Mouse (Mus musculus): ENCODE results near the gene Galk2.

The Galk2 gene

DNA sequence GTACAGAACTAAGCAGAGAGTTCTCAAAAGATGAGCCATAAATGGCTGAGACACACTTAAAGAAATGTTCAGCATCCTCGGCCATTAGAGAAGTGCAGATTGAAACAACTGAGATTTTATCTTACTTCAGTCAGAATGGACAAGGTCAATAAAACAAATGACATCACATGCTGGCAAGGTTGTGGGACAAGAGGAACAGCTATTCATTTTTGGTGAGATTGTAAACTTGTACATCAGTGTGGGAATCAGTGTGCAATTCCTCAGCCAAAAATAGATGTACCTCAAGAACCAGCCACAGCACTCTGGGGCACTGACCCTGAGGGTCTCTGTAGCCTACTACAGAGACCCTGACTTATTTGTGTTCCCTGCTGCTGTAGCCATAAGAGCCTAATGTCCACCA is 84.4 kb downstream of the Galk2 start:
- no peak for DNase-seq (ENCODE audit: low spot score)

DNA sequence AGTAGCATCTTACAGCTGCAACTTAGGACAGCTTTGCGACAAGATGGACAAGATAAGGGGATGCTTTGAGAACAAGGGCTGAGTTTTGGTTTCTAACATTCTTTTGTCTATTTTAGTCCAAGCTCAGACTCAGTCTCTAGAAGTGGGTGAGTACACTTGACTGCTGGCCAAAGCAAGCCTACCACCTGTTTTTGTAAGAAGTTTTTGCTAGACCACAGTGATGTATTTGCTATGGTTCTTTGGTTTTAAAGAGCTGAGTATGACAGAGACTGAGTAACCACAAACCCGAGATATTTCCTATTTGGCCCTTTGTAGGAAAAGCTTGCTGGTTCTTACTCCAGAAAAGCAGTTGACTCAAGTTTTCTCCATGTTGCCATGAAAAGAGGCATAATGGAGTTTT is 89.3 kb downstream of the Galk2 start:
- DNase-seq (ENCODE audit: low spot score) = no peak

DNA sequence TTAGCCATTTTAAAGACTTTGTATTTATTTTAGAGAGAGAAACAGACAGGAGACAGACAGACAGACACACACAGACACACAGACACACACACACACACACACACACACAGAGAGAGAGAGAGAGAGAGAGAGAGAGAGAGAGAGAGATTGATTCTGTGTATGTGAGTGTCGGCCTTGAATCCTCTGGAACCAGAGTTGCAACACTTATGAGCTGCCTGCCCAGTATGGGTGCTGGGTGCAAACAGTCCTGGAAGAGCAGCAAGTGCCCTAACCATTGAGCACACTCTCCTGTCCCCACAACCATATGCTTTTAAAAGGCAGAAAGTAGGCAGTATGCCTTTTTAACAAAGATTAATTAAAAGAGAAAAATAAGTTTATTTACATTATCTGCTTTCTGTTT is 109.9 kb downstream of the Galk2 start:
- no peak for DNase-seq (ENCODE audit: low spot score)

DNA sequence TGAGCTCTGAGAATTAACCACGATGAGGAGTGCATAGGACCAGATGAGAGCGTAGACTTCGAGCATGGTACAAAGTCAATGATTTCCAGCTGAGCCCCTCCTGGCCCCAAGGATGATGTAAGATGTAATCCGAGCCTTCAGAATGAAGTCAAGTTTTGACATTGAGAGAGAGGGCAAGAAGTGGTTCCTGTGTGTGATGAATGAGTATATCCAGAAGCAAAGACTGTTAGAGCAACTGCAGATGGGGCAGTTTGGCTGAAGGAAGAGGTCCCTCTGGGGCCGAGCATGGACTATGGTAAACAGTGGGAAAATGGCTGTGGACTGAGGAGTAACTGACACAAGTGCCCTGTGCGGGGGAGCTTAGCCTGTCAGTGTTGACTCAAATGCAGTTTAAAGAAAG is 114.3 kb downstream of the Galk2 start:
- no peak for DNase-seq (ENCODE audit: low spot score)

DNA sequence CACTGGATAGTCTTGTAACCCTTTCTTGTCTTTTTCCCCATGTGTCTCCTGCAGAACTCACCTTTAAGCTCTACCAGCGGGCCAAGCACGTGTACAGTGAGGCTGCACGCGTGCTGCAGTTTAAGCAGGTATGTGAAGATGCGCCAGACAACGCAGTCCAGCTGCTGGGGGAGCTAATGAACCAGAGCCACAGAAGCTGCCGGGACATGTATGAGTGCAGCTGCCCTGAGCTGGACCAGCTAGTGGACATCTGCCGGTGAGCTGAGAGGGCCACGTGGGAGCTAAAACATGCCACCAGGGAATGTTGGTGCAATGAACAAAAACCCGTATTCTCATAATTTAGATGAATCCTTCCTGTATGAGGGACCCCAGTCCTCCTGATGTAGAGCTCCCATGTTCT is 116.3 kb downstream of the Galk2 start:
- no peak for DNase-seq (ENCODE audit: low spot score)

DNA sequence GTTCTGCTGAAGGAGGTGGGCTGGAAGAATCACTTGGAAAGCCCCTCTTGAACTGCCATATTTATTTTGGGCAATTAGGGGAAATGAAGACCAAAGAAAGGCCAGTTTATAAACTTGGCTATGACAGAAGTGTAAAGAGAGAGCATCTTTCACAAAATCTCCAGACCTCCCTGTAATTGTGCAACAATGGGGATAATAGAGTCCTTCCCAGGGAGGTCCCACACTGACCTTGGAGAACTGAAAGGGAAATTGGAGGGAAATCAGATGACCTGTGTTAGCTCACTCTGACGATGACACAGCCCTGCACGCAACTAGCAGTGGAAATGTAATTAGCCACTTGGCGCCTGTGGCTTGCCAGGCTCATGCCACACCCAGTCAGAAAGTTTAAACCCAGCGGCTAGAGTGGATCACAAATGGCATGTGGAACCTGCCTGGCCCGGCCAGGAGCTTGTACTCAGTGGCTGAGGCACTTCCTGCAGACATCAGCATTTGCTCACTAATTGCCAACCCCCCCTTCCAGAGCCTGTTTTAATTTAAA is 117.0 kb downstream of the Galk2 start:
- DNase-seq (ENCODE audit: low spot score) = peak; percentile 10

DNA sequence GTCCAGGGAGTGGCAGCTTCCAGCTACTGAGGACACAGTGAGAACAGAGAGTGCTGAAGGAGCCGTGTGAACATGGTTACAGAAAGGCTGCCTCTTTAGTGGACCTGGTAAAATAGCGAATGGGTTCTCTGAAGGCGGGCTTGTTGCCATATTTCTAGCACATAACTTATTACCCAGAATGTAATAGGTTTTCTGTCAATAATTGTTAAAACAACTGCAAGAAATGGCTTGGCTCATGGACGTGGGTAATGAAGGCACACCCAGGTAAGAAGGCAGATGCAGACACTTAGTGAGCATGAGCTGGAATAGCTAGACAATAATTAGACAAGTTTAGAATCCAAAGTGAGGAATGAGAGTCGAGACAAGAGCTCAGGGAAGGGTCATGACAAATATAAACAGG is 143.4 kb downstream of the Galk2 start:
- no peak for DNase-seq (ENCODE audit: low spot score)

DNA sequence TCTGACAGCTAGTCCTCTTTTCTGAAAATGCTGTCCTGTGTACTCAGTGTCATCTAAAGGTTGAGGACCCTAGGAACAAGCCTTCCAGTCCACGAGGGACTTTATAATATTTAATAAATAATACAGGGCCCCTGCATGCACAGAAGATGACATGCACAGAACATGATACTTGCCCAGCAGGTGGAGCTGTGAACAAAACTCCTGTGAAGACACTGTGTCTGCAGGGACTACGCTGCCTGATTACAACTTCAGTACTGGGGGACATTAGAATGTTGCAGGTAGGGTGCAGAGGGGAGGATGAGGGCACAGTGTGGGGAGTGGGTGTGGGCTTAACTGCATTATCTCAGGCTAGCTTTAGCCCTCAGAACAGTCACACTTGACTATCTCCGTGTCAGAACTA is 147.2 kb downstream of the Galk2 start:
- peak; percentile 50 for DNase-seq (ENCODE audit: low spot score)

DNA sequence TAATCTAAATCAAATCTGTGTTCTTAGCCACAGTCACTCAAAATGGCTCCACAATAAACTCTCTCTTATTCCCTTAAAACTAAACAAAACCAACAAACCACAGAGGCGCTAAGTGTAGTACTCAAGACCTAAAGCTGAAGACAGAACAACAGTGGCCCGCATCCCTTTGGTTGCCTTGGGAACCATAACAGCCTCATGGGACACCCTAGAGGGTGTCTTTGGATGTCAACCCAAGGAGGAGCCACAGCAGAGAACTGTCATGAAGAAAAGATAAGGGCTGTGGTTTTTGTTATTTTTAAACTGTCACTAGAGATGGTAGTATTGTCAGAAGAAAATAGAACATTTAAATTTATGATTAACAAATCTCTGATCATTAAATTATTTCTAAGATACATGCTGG is 147.8 kb downstream of the Galk2 start:
- DNase-seq (ENCODE audit: low spot score) = no peak

DNA sequence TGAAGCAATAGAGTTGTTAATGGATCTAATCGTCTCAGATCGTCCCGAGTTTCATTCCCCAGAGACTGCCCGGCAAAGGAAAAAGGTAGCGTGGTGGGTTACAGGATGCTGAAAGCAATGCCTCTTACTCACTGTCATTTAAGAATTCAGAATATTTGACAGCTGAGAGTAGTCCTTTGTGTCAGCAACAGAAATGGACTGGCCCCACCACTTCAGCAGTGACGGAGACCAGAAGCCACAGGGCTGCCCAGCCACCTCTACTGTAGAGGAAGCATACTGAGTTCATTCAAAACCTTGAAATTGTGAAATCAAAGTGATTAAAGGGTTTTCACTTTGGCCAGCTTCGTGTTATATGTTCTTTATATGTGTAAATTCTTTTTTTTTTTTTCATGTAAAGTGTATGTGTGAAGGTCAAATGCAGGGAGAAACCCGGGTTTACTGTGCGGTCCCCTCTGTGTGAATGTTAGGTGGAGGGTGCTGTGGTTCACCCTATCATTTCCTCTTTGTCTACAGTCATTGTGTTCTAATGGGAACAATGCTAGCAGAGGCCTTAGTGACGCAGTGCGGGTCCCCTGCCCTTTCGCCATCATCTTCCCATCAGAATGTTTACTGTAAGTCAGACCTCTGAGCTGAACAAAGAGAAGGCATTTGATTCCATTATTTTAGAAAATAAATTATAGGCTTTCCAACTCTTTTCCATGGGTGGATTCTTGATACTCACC is 156.2 kb downstream of the Galk2 start:
- DNase-seq (ENCODE audit: low spot score) = no peak

DNA sequence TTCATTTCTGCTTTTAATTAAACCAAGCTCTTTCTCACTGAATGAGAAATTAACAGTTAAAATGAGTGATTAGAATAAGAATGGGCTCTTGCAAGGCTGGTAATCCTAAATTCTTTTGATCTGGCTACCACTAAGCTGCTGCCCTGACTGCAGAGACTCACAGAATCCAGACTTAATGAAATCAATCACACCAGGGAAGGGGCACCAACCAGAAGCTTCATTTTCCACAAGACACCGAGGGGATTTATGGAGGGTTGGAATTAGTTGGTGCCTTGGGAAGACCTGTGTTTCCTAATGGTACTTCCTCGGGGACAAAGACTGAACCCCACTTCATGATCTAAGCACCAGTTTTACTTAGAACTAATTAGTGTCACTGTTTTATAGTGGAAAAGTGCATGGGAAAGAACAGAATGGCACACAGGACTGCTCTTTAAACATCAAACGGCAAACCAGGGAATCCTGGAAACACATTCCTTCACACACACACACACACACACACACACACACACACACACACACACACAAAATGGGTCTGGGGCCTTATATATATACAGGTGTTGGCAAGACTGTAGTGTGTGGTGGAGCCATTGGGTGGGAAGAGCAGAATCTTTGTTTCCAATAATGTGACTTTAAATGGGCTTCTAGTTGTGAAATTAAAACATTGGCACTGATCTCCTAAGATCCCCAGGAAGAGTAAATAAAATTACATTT is 157.0 kb downstream of the Galk2 start:
- no peak for DNase-seq (ENCODE audit: low spot score)

DNA sequence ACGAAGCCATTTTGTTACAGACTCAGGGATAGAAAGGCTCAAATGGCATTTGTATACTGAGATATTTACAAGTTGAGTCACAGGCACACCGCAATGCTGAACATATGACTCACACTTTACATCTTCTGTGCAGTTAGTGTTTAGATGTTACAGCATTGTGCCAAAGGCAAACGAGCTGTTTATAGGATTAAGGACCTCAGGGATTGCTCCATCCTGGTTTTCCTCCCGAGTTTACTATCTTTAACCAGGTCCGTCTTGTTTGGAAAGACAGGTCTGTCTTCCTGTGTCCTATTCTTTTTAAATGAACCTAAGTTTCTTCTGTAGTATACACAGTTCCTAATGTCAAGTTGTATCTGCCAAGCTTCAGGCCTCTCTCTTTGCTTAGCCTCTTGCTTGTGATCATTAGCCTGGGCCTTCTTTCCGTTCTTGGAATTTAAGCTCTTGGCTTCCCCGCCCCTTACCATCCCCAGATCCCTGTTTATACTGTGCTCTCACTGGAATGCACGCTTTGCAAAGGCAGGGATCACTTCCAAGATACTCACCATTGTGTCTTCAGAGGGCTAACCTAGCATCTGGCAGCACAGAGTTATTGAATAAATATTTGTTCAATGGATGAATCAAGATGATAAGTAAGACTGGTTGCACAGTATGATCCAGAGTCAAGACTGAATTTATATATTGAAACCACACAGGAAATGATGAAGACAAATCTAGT is 172.4 kb downstream of the Galk2 start:
- peak; percentile 62 for DNase-seq (ENCODE audit: low spot score)

DNA sequence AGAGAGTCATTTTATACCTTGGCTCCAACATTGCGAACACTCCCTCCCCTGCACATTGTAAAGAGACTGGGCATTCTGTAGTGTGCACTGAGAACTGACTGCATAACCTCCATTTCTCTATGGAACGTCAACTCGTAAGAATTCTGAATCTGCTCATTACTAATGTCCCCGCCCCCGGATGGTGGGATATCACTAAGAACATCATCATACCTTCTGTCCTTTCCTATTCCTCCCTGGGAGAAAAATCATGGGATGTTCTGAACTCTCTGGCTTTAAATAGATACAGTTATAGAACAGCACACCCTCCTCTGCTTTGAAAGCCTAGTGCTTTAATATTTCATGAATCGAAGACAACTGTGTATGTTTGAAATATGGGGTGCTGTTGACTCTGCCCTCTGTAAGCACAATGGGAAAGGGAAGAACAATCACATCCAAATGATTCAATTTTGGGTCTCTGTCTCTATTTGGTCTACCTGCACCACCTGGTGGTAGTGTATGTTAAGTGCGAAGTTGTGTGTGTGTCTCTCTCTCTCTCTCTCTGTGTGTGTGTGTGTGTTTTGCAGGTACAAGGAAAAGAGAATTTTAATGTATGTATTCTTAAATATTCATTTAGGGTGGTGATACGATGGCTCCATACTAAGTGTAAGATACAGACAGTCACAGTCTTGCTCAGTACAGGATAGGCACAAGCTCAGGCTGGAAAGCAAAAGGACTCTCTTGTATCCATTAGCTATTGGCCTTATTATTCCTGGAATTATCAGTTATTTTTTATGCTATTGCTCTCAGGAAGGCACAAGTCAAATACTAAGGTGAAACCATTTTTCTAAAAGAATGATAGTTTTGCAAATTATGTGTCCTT is 174.4 kb downstream of the Galk2 start:
- DNase-seq (ENCODE audit: low spot score) = no peak

Data from lung, postnatal 25 days (tissue).